Mouse (Mus musculus) adrenal gland, adult 18-20 months (tissue): ENCODE results near the gene Cryab. TPM values are rescaled to one million over a fixed set of nuclear protein-coding genes. Genes with fewer than 3 reads are reported as not detected.
A peak's percentile ranks its signal among the peaks of the same experiment; 100 is the strongest.

ENCODE experiments used
- DNase-seq, 2 experiments: peaks; one replicate each; pipeline ENCODE4 v3.0.0; 2021 to 2022; ENCODE audit warnings: low spot score in 2 of 2
- total RNA-seq, 2 experiments: library from RNA; stranded (reverse); gene quantifications; 1 replicate in 1 of 2; 2 replicates in 1 of 2; pipeline ENCODE4 v1.2.3; 2021

The Cryab gene
- total RNA-seq, 2 experiments from 2014 or later = 26.1 to 89.2 TPM

GRCm38 (mm10) chr9:50776162-50776760 is 25.1 kb downstream of the Cryab start:
- DNase-seq = no peak

- peak; percentile 23 to 50 for DNase-seq
Observed at GRCm38 (mm10) chr9:50782155-50782554, 31.0 kb downstream of the Cryab start.

- DNase-seq = no peak
Observed at GRCm38 (mm10) chr9:50795266-50795665, 44.1 kb downstream of the Cryab start.

GRCm38 (mm10) chr9:50796776-50797175 is 45.7 kb downstream of the Cryab start:
- no peak for DNase-seq

GRCm38 (mm10) chr9:50797641-50798040 is 46.5 kb downstream of the Cryab start:
- DNase-seq = no peak

- peak in 1 of 2 experiments; percentile 11 for DNase-seq
Observed at GRCm38 (mm10) chr9:50798368-50798767, 47.2 kb downstream of the Cryab start.

- DNase-seq = no peak
Observed at GRCm38 (mm10) chr9:50800985-50801384, 49.9 kb downstream of the Cryab start.

GRCm38 (mm10) chr9:50803055-50803671 is 52.0 kb downstream of the Cryab start:
- no peak for DNase-seq

Other genes with a start within 250 kb of the Cryab start
- gene Pts, start 222.6 kb upstream of the Cryab start, total RNA-seq = 10 to 100 TPM; 76.0 to 77.4 TPM
- 1 to 10 TPM; 3.9 to 6.5 TPM for gene Il18, start 196.5 kb upstream of the Cryab start, total RNA-seq
- 1 to 10 TPM; 4.6 to 4.7 TPM for gene Bco2, start 196.1 kb upstream of the Cryab start, total RNA-seq
- gene Tex12, start 190.0 kb upstream of the Cryab start, total RNA-seq = not detected
- 100 to 1,000 TPM; 260 to 414 TPM for gene Sdhd, start 147.5 kb upstream of the Cryab start, total RNA-seq
- 100 to 1,000 TPM; 210 to 223 TPM for gene Timm8b, start 147.4 kb upstream of the Cryab start, total RNA-seq
- gene Pih1d2, start 134.0 kb upstream of the Cryab start, total RNA-seq = 1 to 10 TPM; 1.2 to 2.1 TPM
- gene Nkapd1, start 133.9 kb upstream of the Cryab start, total RNA-seq = 10 to 100 TPM; 24.5 to 25.6 TPM
- gene Dlat, start 91.5 kb upstream of the Cryab start, total RNA-seq = 100 to 1,000 TPM; 164 to 320 TPM
- 1 to 10 TPM; 5.4 to 7.7 TPM for gene Dixdc1, start 11.8 kb upstream of the Cryab start, total RNA-seq
- 1 to 10 TPM; 5.1 to 5.4 TPM for gene 2310030G06Rik, start 4.8 kb upstream of the Cryab start, total RNA-seq
- 1 to 10 TPM; 1.7 to 3.4 TPM for gene Hspb2, start 1.0 kb downstream of the Cryab start, total RNA-seq
- 1 to 10 TPM; 4.5 to 5.6 TPM for gene Fdxacb1, start 16.9 kb downstream of the Cryab start, total RNA-seq
- gene Alg9, start 23.7 kb downstream of the Cryab start, total RNA-seq = 10 to 100 TPM; 22.2 to 30.1 TPM
- gene 1110032A03Rik, start 24.2 kb downstream of the Cryab start, total RNA-seq = 10 to 100 TPM; 47.5 to 69.0 TPM
- 10 to 100 TPM; 44.3 to 64.2 TPM for gene Ppp2r1b, start 94.0 kb downstream of the Cryab start, total RNA-seq